Mouse (Mus musculus) erythroblast, embryonic 14.5 days (primary cell): ENCODE measurements around the gene Ccdc157.

Source experiments
- GATA1 ChIP-seq: IDR thresholded peaks from 2 replicates; pipeline ENCODE4 v1.6.1; 2012; ENCODE audit warnings: low read length, inconsistent platforms, mixed read lengths
- TAL1 ChIP-seq: IDR thresholded peaks from 3 replicates; pipeline ENCODE4 v1.6.1; 2012; ENCODE audit warnings: low read length, inconsistent platforms, mixed read lengths

DNA sequence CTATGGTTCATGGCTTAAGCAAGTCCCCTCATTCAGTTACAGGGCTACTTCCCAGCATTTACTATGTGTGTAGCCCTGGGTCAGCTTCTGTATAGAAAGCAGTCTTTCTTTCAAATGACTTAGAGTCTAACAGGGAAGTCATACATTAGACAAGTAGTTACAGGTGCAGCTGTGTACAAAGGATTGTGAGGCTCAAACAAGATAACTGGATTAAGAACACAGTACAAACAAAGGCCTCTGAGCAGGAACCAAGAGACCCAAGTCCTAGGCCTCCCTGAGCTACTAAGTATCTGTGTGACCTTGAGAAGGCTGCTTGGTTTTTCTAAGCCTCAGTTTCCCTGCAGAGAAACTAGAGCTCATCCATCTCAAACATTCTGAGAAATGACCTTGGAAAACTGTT is 33.3 kb upstream of the Ccdc157 start:
- TF ChIP-seq GATA1 = no peak
- no peak for TF ChIP-seq TAL1
